Comparison of ENCODE assay signal across 11 mouse cellular contexts in the genomic region with DNA sequence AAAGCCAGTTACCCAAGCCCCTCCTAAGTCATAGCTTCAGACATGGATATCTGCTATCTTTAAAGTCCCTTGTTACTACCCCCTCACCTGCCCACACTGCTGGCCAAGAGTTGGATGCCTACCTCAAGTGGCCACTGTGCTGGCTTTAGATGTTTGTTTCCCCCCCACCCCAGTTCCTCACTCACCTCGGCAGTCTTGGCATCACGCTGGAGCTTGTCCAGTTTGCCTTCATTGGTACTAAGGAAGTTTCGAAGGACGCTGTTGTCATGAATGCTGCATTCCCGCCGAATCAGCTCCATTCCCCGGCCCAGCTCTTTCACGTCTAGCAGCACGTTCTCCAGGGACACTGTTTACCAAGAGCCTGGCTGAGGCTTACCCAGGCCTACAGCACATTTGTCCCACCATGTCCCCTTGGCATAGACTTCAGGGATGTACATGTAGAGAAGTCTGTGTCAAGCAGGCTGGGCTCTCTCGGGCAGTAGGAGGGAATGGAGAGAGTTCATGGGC. TPM values are rescaled to one million over a fixed set of nuclear protein-coding genes. Genes with fewer than 3 reads are reported as not detected.
A peak's percentile ranks its signal among the peaks of the same experiment; 100 is the strongest.
DNase-seq lines count a peak whose midpoint lies in the region; ATAC-seq lines count a peak whose summit lies in the region.
"Had no signal": no experiment of that assay in that cellular context is flagged by ENCODE, and none has a peak within 500 bp of the region (broad histone marks: within the 10 kb centered on the region; RNA-seq: fewer than 3 reads in every experiment).

No protein-coding gene starts in this region.

- DNase-seq in lung, adult 18-20 months = no peak
- DNase-seq in hindbrain, embryonic 14.5 days (ENCODE audit: low spot score) = no peak
- DNase-seq in spleen, adult 12 weeks (ENCODE audit: low spot score) = no peak
- DNase-seq: thymus, postnatal 36 days had no signal

- no peaks in the 10 kb centered on the region for H3K9me3 ChIP-seq in hindbrain, embryonic 12.5 days (replicated peaks)
- H3K9me3 ChIP-seq in hindbrain, embryonic 16.5 days (ENCODE audit: control insufficient read depth, low read length) = no peaks in the 10 kb centered on the region
- H3K9me3 ChIP-seq in lung, embryonic 16.5 days (ENCODE audit: control insufficient read depth, low read length) = no peaks in the 10 kb centered on the region
- H3K9me3 ChIP-seq in hindbrain, embryonic 14.5 days (ENCODE audit: control insufficient read depth, low read length) = no peaks in the 10 kb centered on the region
- H3K9me3 ChIP-seq in stomach, embryonic 15.5 days = no peaks in the 10 kb centered on the region
- H3K9me3 ChIP-seq: midbrain, embryonic 10.5 days had no signal

- peak overlapping the region; percentile 7; the same call in 1 of the 2 replicates for H3K27ac ChIP-seq in hindbrain, embryonic 12.5 days
- no peak overlapping the region; the same call in 1 of the 2 replicates for H3K27ac ChIP-seq in hindbrain, embryonic 16.5 days (ENCODE audit: low read depth, low read length)
- peak overlapping the region; percentile 87 for H3K27ac ChIP-seq in lung, embryonic 16.5 days (ENCODE audit: low read length)
- H3K27ac ChIP-seq in hindbrain, embryonic 14.5 days = 0 out of 2 replicates have a peak overlapping the region, but pooled peaks have one; percentile 6
- H3K27ac ChIP-seq in stomach, embryonic 15.5 days = peak overlapping the region; percentile 44; the same call in 1 of the 2 replicates
- H3K27ac ChIP-seq: midbrain, embryonic 10.5 days had no signal

- no peak overlapping the region for H3K4me3 ChIP-seq in hindbrain, embryonic 12.5 days
- H3K4me3 ChIP-seq in hindbrain, embryonic 16.5 days (ENCODE audit: low read length) = no peak overlapping the region
- no peak overlapping the region for H3K4me3 ChIP-seq in lung, embryonic 16.5 days (ENCODE audit: low read length)
- no peak overlapping the region for H3K4me3 ChIP-seq in hindbrain, embryonic 14.5 days (replicated peaks; ENCODE audit: low read length)
- no peak overlapping the region for H3K4me3 ChIP-seq in stomach, embryonic 15.5 days (replicated peaks)
- H3K4me3 ChIP-seq: midbrain, embryonic 10.5 days had no signal

- peaks cover 90% of the 10 kb centered on the region for H3K36me3 ChIP-seq in hindbrain, embryonic 12.5 days
- H3K36me3 ChIP-seq in hindbrain, embryonic 16.5 days (ENCODE audit: control insufficient read depth, insufficient read depth, low read length) = peaks cover 42% of the 10 kb centered on the region
- H3K36me3 ChIP-seq in lung, embryonic 16.5 days (ENCODE audit: control insufficient read depth, insufficient read depth, low read length) = peaks cover 53% of the 10 kb centered on the region
- peaks cover 94% of the 10 kb centered on the region for H3K36me3 ChIP-seq in hindbrain, embryonic 14.5 days (replicated peaks; ENCODE audit: control insufficient read depth, insufficient read depth)
- H3K36me3 ChIP-seq in stomach, embryonic 15.5 days = peaks cover 45% of the 10 kb centered on the region

- no peak overlapping the region for H3K9ac ChIP-seq in hindbrain, embryonic 12.5 days
- H3K9ac ChIP-seq in hindbrain, embryonic 16.5 days (ENCODE audit: low read depth, low read length) = no peak overlapping the region
- H3K9ac ChIP-seq in lung, embryonic 16.5 days (ENCODE audit: low read length) = 0 out of 2 replicates have a peak overlapping the region, but pooled peaks have one; percentile 6
- no peak overlapping the region for H3K9ac ChIP-seq in hindbrain, embryonic 14.5 days
- no peak overlapping the region for H3K9ac ChIP-seq in stomach, embryonic 15.5 days

- 87% methylated on average over 10 of the region's 10 CpGs for WGBS in hindbrain, embryonic 12.5 days
- WGBS in hindbrain, embryonic 16.5 days = 79% methylated on average over 10 of the region's 10 CpGs
- WGBS in lung, embryonic 16.5 days = 43% methylated on average over 10 of the region's 10 CpGs
- whole genome bisulfite sequencing in hindbrain, embryonic 14.5 days = 80% methylated on average over 10 of the region's 10 CpGs
- 78% methylated on average over 10 of the region's 10 CpGs for WGBS in stomach, embryonic 15.5 days

- ATAC-seq in hindbrain, embryonic 12.5 days (ENCODE audit: low FRiP score) = no peak
- no peak for ATAC-seq in hindbrain, embryonic 16.5 days
- ATAC-seq in lung, embryonic 16.5 days (ENCODE audit: low read depth) = no peak
- ATAC-seq in hindbrain, embryonic 14.5 days (ENCODE audit: low FRiP score) = no peak
- ATAC-seq in stomach, embryonic 15.5 days (ENCODE audit: insufficient read depth, low FRiP score, low read depth) = no peak
- ATAC-seq: activated CD4-positive, CD25-positive, alpha-beta regulatory T cell, adult 4 months; inflammation-experienced regulatory T-cells, adult 6 months had no signal

- no peaks in the 10 kb centered on the region for H3K27me3 ChIP-seq in hindbrain, embryonic 12.5 days
- H3K27me3 ChIP-seq in hindbrain, embryonic 16.5 days (replicated peaks; ENCODE audit: control insufficient read depth, insufficient read depth, low read length) = no peaks in the 10 kb centered on the region
- no peaks in the 10 kb centered on the region for H3K27me3 ChIP-seq in lung, embryonic 16.5 days (ENCODE audit: control insufficient read depth, insufficient read depth, low read depth, low read length)
- no peaks in the 10 kb centered on the region for H3K27me3 ChIP-seq in hindbrain, embryonic 14.5 days (ENCODE audit: control insufficient read depth, insufficient read depth, low read length)
- H3K27me3 ChIP-seq in stomach, embryonic 15.5 days (replicated peaks) = no peaks in the 10 kb centered on the region

- no peak overlapping the region for H3K4me2 ChIP-seq in hindbrain, embryonic 12.5 days (replicated peaks)
- no peak overlapping the region for H3K4me2 ChIP-seq in hindbrain, embryonic 16.5 days (ENCODE audit: low read length)
- no peak overlapping the region for H3K4me2 ChIP-seq in lung, embryonic 16.5 days (ENCODE audit: low read depth, low read length)
- H3K4me2 ChIP-seq in hindbrain, embryonic 14.5 days (replicated peaks) = no peak overlapping the region
- H3K4me2 ChIP-seq in stomach, embryonic 15.5 days = no peak overlapping the region

- no peaks in the 10 kb centered on the region for H3K4me1 ChIP-seq in hindbrain, embryonic 12.5 days
- H3K4me1 ChIP-seq in hindbrain, embryonic 16.5 days (ENCODE audit: control insufficient read depth, insufficient read depth, low read depth, low read length) = no peaks in the 10 kb centered on the region; the same call in 1 of the 2 replicates
- H3K4me1 ChIP-seq in lung, embryonic 16.5 days (replicated peaks; ENCODE audit: control insufficient read depth, insufficient read depth, low read length) = peaks cover 24% of the 10 kb centered on the region
- no peaks in the 10 kb centered on the region for H3K4me1 ChIP-seq in hindbrain, embryonic 14.5 days (replicated peaks; ENCODE audit: control insufficient read depth, insufficient read depth, low read length)
- H3K4me1 ChIP-seq in stomach, embryonic 15.5 days = no peaks in the 10 kb centered on the region
- H3K4me1 ChIP-seq: midbrain, embryonic 10.5 days had no signal

RNA-seq across cellular contexts. Expression of a gene that starts 24.5 kb away (rescaled TPM):
- polyA plus RNA-seq in hindbrain, embryonic 12.5 days (2016; fragmentation: Nextera tagmentation; extraction: Ambion mirVana) = 0.10 and 0.22 TPM in 2 replicates
- 0.85 and 1.2 TPM in 2 replicates for polyA plus RNA-seq in hindbrain, embryonic 16.5 days (2015; fragmentation: Nextera tagmentation; extraction: Ambion mirVana)
- polyA plus RNA-seq in lung, embryonic 16.5 days (2015; fragmentation: Nextera tagmentation; extraction: Ambion mirVana) = 0.15 and 0.23 TPM in 2 replicates
- polyA plus RNA-seq in hindbrain, embryonic 14.5 days (2014; fragmentation: Nextera tagmentation; extraction: Ambion mirVana) = 0.39 and 0.81 TPM in 2 replicates
- 0.06 and 0.23 TPM in 2 replicates for polyA plus RNA-seq in stomach, embryonic 15.5 days (2015; fragmentation: Nextera tagmentation; extraction: Ambion mirVana)

RNA-seq across cellular contexts. Expression of a gene that starts 25.3 kb away (rescaled TPM):
- 82.3 and 83.3 TPM in 2 replicates for polyA plus RNA-seq in hindbrain, embryonic 12.5 days (2016; fragmentation: Nextera tagmentation; extraction: Ambion mirVana)
- polyA plus RNA-seq in hindbrain, embryonic 16.5 days (2015; fragmentation: Nextera tagmentation; extraction: Ambion mirVana) = 114 and 117 TPM in 2 replicates
- 54.0 and 55.1 TPM in 2 replicates for polyA plus RNA-seq in lung, embryonic 16.5 days (2015; fragmentation: Nextera tagmentation; extraction: Ambion mirVana)
- polyA plus RNA-seq in hindbrain, embryonic 14.5 days (2014; fragmentation: Nextera tagmentation; extraction: Ambion mirVana) = 84.7 and 89.6 TPM in 2 replicates
- 42.8 and 46.3 TPM in 2 replicates for polyA plus RNA-seq in stomach, embryonic 15.5 days (2015; fragmentation: Nextera tagmentation; extraction: Ambion mirVana)

RNA-seq across cellular contexts. Expression of a gene that starts 50.1 kb away (rescaled TPM):
- 19.7 and 23.4 TPM in 2 replicates for polyA plus RNA-seq in hindbrain, embryonic 12.5 days (2016; fragmentation: Nextera tagmentation; extraction: Ambion mirVana)
- polyA plus RNA-seq in hindbrain, embryonic 16.5 days (2015; fragmentation: Nextera tagmentation; extraction: Ambion mirVana) = 7.4 and 9.7 TPM in 2 replicates
- 29.1 and 29.3 TPM in 2 replicates for polyA plus RNA-seq in lung, embryonic 16.5 days (2015; fragmentation: Nextera tagmentation; extraction: Ambion mirVana)
- 9.0 and 9.2 TPM in 2 replicates for polyA plus RNA-seq in hindbrain, embryonic 14.5 days (2014; fragmentation: Nextera tagmentation; extraction: Ambion mirVana)
- polyA plus RNA-seq in stomach, embryonic 15.5 days (2015; fragmentation: Nextera tagmentation; extraction: Ambion mirVana) = 18.2 and 21.3 TPM in 2 replicates
